Mouse (Mus musculus): ENCODE measurements around the gene Pcp2.

Pcp2 gene

DNA sequence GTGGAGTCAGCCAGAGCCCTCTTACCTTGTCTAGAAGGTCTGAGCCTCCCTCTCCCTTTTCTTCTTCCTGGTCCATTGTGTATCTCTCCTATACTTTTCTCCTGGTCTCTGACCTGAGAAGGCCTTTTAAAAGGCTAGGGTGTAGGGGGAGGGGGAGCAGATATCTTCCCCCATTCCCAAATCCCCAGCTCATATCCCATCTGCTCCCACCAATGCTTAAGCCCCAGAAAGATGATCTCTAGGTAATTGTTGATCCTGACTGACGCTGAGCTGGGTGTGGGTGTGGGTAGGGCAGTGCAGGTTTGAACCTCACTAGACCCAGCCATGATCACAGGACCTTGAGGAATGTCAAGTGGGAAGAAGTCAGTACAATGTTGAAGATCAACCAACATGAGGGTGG lies at the start of gene Pcp2:
TSS of gene Pcp2 (minus strand) at position 101 of the 400 bp plus-strand sequence.
- DNase-seq, result no peak

DNA sequence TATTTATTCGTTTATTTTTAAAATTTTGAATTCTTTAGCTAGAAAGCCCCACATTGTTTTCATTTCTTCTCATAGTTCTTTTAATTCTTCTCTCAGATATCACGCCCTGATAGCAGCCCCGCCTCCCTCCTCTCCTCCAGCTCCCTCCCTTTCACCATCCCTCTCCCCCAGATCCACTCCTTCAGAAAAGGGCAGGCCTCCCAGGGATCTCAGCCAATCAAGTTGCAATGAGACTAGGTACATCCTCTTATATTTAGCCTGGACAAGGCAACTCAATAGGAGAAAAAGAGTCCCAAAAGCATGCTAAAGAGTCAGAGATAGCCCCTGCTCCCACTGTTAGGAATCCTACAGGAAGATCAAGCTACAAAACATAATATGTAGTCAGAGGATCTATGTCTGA lies 49.3 kb upstream of the Pcp2 start:
- no peak for DNase-seq

DNA sequence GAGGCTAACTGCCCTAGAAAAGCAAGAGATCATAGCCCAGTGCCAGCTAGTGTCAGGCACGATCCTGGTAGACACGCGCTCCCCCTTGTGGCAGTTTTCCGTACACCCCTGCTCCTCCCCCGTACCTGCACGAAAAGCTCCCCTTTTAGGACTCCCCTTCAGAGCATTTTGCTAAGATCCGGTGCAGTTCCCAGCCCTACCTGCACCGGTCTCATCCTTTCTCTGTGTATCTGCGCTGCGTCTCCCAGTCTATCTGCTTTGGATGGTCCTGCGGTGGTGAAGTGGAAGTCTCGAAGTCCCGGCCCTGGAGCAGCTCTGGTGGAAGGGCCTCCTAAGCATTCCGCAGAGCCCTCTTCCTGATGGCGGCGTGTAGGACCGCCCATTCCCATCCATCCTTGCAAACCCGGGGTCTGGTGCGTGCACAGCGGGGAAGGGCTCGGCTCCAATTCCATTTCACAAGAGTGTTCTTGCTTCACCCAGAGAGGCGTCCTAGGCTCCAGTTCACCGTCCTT lies 46.7 kb upstream of the Pcp2 start, which contains the start of gene Fcor:
TSS of gene Fcor (minus strand) at position 383 of the 512 bp plus-strand sequence.
- DNase-seq, result peak; percentile 88

DNA sequence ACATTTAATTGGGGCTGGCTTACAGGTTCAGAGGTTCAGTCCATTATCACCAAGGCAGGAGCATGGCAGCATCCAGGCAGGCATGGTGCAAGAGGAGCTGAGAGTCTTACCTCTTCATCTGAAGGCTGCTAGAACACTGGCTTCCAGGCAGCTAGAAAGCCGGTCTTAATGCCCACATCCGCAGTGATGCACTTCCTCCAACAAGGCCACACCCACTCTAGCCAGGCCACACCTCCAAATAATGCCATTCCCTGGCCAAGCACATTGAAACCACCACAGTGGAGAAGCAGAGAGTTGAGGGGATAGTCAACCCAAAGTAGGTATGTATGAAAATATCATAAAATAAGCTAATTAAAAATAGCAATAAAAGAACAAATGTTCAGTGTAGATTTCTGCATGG lies 45.0 kb upstream of the Pcp2 start:
- DNase-seq, result no peak

DNA sequence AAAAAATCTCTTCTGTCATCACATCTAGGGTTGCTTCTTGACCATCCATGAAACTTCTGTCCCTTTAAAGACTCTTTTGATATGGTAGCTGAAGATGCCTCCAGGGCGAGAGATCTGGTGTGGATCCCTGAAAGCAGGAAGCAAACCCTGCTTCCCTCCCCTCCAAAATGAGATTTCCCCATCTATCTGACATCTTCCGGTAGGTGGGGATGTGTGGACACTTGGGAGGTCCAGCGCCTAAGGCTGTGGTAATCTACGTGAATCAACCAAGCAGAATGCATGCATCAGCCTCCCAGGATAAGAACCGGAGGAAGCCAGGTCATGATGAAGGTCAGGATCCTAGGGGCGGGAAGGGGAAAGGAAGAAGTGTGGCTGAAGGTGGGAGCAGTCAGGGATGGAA lies 40.2 kb upstream of the Pcp2 start, which contains the start of gene Mcemp1:
TSS of gene Mcemp1 (plus strand) at position 248 of the 400 bp plus-strand sequence.
- no peak for DNase-seq

DNA sequence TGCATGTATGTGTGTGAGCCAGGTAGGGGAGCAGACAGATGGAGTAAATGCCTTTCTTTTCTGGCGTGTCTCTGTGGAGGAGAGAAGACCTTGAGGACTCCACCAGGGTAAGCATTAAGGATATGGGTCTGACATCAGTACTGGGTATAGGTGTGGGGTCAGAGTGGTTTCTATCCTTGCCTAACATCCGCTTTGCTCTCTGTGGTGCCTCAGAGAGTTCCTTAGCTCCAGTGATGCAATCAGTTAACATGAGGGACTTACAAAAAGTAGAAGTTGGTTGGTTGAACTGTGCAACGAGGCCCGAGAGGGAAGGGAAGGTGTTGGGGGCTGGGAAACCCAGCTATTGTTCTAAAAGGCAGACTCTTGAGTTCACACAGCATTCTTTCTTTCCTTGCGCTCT lies 39.1 kb upstream of the Pcp2 start:
- no peak for DNase-seq

DNA sequence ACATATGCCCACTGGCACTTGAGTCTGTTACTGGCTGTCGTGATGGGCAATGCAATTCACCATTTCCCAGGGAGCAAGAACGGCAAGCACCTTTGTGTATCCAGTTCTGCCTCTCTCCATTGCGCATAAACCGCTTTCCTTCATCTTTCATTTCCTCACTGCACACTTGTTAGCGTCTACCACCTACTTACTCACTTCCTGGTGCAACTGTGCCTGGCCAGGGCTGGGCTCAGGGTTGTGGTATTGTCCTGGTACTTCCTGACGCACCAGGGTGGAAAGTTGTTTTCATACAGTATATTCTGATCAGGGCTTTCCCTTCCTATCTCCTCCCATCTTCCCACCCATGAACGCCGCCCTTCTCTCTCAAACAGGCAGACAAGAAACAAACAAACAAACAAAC lies 35.5 kb upstream of the Pcp2 start:
- DNase-seq, result no peak

DNA sequence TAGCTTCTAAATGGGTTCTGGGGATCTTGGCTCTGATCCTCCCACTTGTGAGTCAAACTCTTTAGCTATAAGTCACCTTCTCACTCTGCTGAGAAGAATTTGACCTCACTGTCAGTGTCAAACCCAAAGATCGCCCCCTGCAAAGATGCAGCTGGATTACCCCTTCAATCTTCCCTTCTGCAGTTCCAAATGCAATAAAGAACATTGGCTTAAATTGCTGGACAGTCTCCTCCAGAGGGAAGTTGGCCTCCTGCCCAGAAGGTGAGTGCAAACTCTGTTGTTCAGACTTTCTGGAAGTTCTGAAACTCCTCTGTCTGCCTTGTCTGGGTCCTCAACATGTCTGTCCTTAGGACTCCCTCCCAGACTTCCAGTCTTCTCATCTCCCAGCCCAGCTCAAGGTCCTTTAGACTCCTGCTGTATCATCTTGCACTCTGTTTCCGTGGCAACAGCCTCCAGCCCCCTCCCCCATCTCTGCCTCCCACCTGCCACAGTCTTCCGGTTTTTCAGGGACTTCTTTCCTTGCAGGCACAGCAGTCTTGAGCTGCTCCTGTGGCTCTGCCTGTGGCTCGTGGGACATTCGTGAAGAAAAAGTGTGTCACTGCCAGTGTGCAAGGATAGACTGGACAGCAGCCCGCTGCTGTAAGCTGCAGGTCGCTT lies 31.5 kb upstream of the Pcp2 start:
- DNase-seq, result peak; percentile 54

DNA sequence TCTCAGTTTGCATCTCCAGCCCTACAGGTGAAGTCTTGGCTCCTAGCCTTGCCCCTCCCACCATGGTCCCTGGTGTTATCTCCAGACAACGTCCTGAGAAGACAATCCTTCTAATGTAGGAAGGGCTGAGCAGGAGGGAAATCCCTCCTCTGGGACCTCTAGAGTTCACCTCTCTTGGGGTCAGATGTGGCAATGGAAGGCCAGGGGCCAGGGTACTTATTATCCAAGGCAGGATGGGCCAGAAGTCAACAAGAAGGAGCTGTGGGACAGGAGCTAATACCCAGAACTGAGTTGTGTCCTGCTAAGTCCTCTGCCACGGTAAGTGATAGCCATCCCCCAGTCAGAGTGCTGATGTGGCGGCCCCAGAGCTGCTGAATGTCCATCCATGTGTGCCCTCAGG lies 30.2 kb upstream of the Pcp2 start, which contains the start of gene Retn:
TSS of gene Retn (plus strand) at position 245 of the 400 bp plus-strand sequence.
- DNase-seq, result no peak

DNA sequence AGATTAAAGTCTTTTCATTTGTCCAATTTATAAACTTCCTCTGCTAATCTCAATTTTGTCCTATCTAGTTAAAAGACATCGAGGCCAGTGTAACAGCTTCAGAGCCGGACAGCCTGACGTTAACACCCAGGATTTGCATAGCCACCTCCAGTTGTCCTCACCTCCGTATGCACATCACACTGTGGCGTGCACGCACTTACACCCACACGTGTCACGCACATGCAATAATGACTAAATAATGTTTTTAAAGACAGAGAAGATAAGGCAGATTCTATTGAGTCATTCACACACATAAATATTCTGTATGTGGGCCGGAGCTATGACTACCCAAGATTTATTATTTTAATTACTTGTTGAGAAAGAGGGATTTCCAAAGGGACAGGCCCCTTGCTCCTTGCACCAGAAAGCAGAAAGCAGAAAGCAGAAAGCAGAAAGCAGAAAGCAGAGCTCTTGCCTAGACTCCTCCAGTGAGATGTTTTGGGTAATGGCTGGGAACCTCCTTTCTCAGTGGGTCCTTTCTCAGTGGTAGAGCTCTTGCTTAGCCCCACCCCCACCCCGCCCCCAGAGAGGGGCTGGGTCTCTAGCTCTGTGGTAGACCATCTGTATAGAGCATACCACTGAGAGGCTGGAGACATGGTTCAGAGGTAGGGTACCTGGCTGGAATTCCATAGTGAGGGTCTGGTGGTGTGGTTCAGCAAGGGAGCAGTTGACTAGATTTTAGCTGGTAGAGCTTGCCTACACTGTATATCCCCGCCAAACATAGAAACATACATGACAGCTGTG lies 29.6 kb upstream of the Pcp2 start:
- DNase-seq, result no peak

DNA sequence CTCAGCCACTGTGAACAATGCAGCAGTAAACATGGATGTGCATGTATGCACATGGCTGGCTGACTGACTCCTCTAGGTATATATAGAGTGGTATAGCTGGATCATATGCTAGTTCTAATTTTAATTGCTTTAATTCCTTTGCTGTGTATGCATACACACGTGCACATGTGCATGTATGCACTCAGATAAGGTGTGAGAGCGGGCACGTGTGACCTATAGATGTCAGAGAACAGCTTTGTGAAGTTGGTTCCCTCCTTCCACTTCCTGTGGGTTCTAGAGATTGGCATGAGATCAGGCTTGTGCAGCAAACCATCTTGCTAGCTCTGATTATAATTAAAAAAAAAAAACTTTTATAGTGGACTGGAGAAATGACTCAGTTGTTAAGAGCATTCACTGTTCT lies 27.5 kb upstream of the Pcp2 start:
- DNase-seq, result no peak

DNA sequence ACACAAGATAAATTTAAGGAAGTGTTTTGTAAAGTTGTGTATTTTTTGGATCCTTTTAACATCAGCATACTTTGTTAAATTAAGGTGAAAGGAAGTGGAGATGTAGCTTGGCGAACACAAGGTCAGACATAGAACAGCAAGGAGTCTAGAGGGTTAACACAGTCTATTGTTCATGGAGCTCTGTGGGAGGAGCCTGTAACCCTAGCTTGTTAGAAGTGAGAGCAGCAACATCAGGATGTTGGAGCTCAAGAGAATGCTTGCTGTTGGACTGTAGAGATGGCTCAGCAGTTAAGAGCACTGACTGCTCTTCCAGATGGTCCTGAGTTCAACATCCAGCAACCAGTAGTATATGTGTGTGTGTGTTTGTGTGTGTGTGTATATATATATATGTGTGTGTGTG lies 23.6 kb upstream of the Pcp2 start:
- no peak for DNase-seq

DNA sequence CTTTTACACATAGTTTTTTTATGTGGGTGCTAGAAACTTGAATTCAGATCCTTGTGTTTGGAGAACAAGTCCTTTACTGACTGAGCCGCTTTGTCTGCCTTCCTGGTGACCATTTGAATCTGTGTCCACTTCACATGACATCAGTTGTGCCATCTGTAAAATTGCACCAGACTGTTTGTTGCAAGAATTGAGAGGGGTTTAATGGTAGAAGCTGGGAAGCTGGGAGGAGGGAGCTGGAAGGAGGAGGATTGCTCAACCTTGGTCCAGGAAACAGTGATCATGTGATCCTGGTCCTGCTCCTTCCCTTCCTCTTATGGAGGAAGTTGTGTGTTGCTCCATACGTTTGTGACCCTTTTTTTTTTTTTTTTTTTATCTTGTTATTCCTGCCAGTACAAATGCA lies 22.9 kb upstream of the Pcp2 start:
- DNase-seq, result no peak

DNA sequence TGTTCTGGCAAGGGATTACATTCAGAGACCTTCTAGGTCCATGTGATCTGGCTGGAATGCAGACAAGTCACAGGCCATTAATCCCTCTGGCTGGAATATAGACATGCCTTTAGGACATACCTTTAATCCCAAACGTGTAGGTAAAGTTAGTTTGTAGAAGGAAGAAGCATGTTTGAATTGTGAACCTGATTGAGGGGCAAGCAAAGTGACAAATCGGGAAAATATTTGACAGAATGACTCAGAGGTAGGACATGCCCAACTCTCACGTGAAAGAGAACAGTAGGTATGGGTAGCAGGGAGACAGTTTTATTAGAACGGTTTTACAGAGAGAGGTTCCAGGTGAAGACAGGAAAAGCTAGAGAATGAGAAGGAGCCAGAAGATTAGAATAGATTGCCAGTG lies 22.2 kb upstream of the Pcp2 start:
- DNase-seq, result no peak

DNA sequence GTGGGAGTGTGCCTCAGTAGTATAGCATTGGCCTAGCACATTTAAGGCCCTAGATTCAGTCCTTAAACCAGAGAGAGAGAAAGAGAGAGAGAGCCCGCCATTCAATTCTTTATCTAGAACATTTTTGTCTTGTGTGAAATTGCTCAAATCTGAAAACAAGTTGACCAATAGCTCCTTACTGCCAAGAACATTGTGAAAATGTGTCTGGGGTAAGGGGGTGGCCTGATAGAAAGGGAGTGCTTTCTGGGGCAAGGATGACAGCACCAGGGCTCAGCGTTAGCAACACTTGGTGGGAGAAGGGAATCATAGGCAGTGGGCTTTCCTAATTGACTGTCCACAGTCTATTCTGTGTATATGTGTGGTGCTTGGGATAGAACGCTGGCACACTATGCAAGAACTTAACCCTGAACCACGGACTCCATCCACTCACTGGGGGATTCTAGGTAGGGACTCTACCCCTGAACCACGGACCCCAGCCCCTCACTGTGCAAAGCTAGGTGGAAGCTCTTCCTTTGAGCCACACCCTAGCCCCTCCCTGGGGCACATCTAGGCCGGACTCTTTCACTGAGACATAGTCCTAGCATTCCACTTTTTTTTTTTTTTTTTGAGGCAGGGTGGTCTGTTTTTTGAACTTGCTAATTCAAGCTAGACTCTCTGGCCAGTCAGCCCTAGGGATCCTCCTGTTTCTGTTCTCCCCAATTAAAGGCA lies 21.6 kb upstream of the Pcp2 start:
- no peak for DNase-seq

DNA sequence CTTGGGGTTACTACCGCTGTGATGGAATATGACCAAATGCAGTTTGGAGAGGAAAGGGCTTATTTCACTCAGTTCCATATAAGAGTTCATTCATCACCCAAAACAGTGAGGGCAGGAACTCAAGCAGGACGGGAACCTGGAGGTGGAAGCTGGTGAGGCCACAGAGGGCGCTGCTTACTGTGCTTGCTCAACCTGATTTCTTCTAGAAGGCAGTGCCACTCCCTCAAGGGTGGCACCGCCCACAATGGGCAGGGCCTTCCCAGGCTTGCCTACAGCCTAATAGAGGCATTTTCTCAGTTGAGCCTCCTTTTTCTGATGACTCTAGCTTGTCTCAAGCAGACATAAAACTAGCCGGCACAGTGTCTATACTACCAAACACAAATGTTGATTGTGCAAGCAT lies 20.5 kb upstream of the Pcp2 start:
- DNase-seq, result no peak

DNA sequence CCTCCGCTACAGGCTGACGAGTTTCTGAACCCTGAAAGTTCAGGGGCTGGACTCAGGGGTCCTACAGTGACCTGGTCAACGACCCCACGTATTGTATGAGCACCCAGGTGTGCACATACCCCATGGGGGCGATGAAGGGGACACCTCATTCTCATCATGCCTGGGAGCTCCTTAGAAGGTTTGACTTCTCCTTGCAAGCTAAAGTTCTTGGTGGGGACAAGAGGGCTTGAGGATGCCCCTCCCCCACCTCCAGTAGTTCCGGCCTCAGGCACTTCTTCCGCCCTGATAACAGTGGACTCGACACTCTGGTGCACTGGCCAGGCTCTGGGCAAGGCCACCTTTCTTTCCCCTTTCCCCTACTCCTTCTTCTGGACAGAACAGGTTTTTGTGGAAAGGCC lies 6.1 kb upstream of the Pcp2 start:
- no peak for DNase-seq

DNA sequence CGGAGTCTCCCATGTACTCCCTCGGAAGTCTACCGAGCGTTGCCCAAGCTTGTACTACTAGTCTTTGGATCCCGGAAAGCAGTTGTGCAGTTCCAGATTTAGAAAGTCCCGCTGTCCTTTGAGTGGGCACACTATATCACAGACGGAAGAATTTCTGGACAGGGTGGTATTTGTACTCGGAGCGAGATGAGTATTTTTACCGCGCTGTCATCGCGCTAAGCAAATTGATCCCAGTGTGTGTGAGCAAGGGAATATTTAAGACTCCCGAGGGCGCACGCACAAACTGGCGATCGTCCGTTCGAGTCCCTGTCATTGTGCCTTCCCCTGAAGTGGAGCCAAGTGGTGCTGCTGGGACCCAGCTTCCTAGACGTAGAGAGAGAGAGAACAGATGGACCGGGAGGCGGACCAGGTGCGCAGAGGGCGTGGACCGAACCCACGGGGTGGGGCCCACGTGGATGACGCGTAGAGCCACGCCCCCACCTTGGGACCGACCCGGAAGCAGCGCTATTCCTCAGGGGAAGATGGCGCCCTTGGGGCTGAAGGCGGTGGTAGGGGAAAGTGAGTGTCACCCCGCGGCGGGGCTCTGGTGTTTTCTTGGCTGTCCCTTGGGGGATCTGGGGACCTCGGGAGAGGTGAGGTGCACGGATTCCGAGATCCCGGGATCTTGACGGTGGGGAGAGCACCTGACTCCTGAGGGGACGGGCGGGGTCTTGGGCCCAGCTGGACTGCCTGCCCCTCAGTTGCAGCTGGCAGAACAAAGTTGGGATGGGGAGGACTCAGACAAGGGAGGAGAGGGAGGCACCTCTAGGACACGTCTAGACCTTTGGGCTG lies 5.5 kb upstream of the Pcp2 start, which contains the start of gene Stxbp2:
TSS of gene Stxbp2 (plus strand) at position 309 of the 831 bp plus-strand sequence.
- DNase-seq, result peak; percentile 82

DNA sequence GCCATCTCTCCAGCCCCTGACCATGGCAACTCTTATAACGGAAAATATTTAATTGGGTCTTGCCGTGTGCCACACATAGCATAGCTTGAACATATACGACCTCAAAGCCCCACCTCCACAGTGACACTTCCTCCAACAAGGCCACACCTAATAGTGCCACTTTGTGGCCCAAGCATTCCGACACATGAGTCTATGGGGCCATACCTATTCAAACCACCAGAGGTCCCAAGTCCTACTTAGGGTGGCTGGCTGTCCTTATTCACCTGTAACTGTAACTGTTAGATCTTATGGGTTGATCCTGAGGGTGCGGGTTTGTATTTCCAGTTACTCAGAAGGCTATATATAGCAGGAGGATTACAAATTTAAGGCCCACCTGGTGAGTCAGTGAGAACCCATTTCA lies 2.7 kb upstream of the Pcp2 start:
- DNase-seq, result peak; percentile 40

DNA sequence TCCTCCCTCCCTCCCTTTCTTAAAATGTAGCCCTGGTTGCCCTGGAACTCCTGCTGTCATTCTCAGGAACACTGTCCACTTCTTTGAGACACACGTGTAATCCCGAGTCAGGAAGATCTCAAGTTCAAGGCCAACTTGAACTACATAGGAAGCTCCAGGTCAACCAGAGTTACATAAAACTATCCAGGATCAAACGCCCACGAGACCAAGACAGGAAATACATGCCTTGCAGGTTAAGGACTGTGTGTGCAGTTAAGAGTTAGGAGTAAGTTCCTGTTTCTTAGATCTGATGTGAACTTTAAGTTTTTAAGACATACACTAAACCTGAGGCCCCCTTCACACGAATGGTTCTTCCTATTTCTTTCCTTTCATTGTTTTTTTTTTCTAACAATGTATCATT lies 1.6 kb upstream of the Pcp2 start:
- no peak for DNase-seq

DNA sequence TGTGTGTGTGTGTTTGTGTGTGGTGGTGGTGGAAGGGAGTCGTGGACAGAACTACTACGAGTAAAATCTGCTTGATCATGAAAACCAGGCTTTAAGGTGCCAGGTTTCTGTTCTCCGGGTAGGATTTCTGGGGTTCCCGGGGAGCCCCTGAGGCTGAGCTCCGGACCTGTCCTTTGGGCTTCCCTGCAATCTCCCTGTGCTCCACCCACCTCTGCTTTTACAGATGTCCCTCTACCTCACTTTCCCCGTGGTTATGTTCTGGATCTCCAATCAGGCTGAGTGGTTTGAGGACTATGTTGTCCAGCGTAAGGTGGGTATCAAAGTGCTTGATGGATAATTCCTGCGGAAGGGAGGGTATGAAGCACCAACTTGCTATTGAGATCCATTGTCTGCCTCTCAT lies 3.2 kb downstream of the Pcp2 start:
- DNase-seq, result no peak

DNA sequence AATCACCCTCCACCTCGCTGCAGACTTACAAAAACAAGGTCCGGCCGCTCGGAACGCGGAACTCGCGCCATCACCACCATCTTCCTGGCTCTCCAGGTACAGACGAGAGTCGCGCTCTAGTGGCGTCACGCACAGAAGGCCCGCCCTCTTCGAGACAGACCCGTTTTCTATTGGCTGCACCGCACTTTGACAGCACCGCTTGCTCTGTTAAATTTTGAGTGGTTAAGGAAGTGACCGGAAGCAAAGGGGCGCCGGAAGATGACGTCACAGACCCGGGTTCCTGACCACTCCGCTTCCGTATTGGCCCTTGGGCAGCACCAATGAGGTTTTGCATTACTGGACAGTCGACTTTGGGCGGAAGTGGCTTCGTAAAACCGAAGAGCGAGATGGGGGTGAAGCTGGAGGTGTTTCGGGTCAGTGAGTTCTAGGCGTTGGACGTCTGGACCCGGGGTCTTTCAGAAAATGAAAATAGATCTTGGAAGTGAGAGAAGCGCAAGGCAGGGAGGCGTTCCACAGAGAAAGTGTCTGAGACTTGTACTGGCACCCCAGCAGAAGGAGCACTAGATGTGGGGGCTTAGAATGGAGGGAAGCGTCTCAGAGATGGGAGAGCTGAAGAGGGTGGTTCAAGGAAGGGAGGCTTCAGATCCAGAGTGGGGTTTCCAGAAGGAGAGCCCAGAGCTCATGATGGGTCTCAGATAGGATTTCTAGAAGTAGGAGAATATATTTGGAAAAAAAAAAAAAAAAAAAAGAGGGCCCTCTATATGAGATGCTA lies 4.0 kb downstream of the Pcp2 start, which contains the start of the genes Xab2 and Pet100:
TSS of gene Xab2 (minus strand) at position 118 of the 772 bp plus-strand sequence.
TSS of gene Pet100 (plus strand) at position 350 of the 772 bp plus-strand sequence.
- DNase-seq, result peak; percentile 99

All from right cerebral cortex, adult 18-20 months (tissue).